Mouse (Mus musculus) embryonic facial prominence, embryonic 13.5 days (tissue): ENCODE measurements around the gene Atxn1. TPM values are rescaled to one million over a fixed set of nuclear protein-coding genes. Genes with fewer than 3 reads are reported as not detected.
A peak's percentile ranks its signal among the peaks of the same experiment; 100 is the strongest.

Experiments
- ATAC-seq: fragments of 200-750 bp; cut with Nextera tagmentation; 2 replicates; pipeline ENCODE4 v1.8.0; 2017; ENCODE audit warnings: low read depth; ENCODE audit not compliant: insufficient number of reproducible peaks, insufficient read depth, low FRiP score, low TSS enrichment
- H3K27ac ChIP-seq: fragments of 300-500 bp; sonication (generic); 2 replicates; pipeline ENCODE4 v1.5.1; 2015; ENCODE audit warnings: moderate library complexity, mild to moderate bottlenecking, inconsistent platforms
- H3K27me3 ChIP-seq: fragments of 300-500 bp; sonication (generic); 2 replicates; pipeline ENCODE4 v1.6.1; 2015; ENCODE audit warnings: mild to moderate bottlenecking, inconsistent platforms
- H3K36me3 ChIP-seq: fragments of 300-500 bp; sonication (generic); 2 replicates; pipeline ENCODE4 v1.6.1; 2015; ENCODE audit warnings: mild to moderate bottlenecking, inconsistent platforms
- H3K4me1 ChIP-seq: fragments of 300-500 bp; sonication (generic); 2 replicates; pipeline ENCODE4 v1.6.1; 2015; ENCODE audit warnings: inconsistent platforms
- H3K4me2 ChIP-seq: fragments of 300-500 bp; sonication (generic); 2 replicates; pipeline ENCODE4 v1.6.1; 2015; ENCODE audit warnings: moderate library complexity, mild to moderate bottlenecking, inconsistent platforms
- H3K4me3 ChIP-seq: fragments of 300-500 bp; sonication (generic); 2 replicates; pipeline ENCODE4 v1.5.1; 2015; ENCODE audit warnings: mild to moderate bottlenecking, inconsistent platforms
- H3K9ac ChIP-seq: fragments of 300-500 bp; sonication (generic); 2 replicates; pipeline ENCODE4 v1.6.1; 2015; ENCODE audit warnings: mild to moderate bottlenecking, inconsistent platforms
- H3K9me3 ChIP-seq: fragments of 300-500 bp; sonication (generic); 2 replicates; pipeline ENCODE4 v1.6.1; 2016; ENCODE audit warnings: inconsistent platforms
- WGBS: fragments of 180-500 bp; shearing (Covaris S2); methylation state at CpG from one replicate; pipeline ENCODE4 v1.1.7; 2015; ENCODE audit warnings: mixed read lengths; 5-methylcytosine and 5-hydroxymethylcytosine counted together
- polyA plus RNA-seq: library from polyadenylated mRNA; unstranded; fragments of >200 nt; fragmentation: Nextera tagmentation; extraction: Ambion mirVana; gene quantifications from 2 replicates; pipeline ENCODE4 v1.2.1, GENCODE M21; 2015

Atxn1 gene
- polyA plus RNA-seq, 1 experiment from 2014 or later = 5.5 TPM

GRCm38 (mm10) chr13:45607946-45608345, 356.9 kb downstream of the Atxn1 start:
- Histone ChIP-seq H3K9me3 (no peaks in the 10 kb centered on the region), H3K4me3 (no peak overlapping the region), H3K9ac (no peak overlapping the region), H3K4me2 (no peak overlapping the region), H3K4me1 (0 out of 2 replicates have a peak, but pooled peaks cover 3% of the 10 kb centered on the region), H3K27me3 (no peaks in the 10 kb centered on the region), H3K36me3 (no peaks in the 10 kb centered on the region), H3K27ac (no peak overlapping the region)
- WGBS = 69% methylated on average over 2 of the region's 2 CpGs
- no peak for ATAC-seq

- no peaks in the 10 kb centered on the region for H3K9me3 ChIP-seq
These were observed 361.2 kb downstream of the Atxn1 start for GRCm38 (mm10) chr13:45603636-45604035.

GRCm38 (mm10) chr13:45600443-45600842, 364.4 kb downstream of the Atxn1 start:
- Histone ChIP-seq H3K27me3 (no peaks in the 10 kb centered on the region), H3K9ac (no peak overlapping the region), H3K4me3 (no peak overlapping the region), H3K27ac (no peak overlapping the region), H3K9me3 (no peaks in the 10 kb centered on the region), H3K4me1 (0 out of 2 replicates have a peak, but pooled peaks cover 3% of the 10 kb centered on the region), H3K36me3 (no peaks in the 10 kb centered on the region), H3K4me2 (no peak overlapping the region)
- ATAC-seq = no peak
- WGBS = 67% methylated on average over 6 of the region's 6 CpGs

More at GRCm38 (mm10) chr13:45603636-45604035, 361.2 kb downstream of the Atxn1 start:
- Histone ChIP-seq H3K27me3 (no peaks in the 10 kb centered on the region), H3K9ac (no peak overlapping the region), H3K36me3 (no peaks in the 10 kb centered on the region), H3K27ac (no peak overlapping the region), H3K4me1 (0 out of 2 replicates have a peak, but pooled peaks cover 3% of the 10 kb centered on the region), H3K4me3 (no peak overlapping the region), H3K4me2 (no peak overlapping the region)
- 81% methylated on average over 6 of the region's 6 CpGs for WGBS
- no peak for ATAC-seq

DNA sequence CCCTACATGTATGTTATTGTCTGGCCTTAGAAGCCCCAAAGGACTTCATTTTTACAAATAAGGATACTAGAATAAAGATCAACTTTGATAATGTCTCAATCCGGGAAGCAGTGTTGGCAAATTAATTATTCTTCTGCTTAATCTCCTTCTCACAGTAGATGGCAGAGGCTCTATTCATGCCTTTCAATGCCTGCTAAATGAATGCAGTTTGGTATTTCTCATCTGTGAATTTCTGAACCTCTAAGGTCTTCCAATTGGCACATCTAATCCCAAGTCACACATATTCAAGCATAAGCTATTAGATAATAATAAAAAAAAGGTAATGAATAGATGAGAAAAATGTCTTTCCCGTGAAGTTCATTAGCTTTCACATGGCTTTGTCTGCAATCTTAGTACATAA, 365.0 kb downstream of the Atxn1 start:
- Histone ChIP-seq H3K4me3 (no peak overlapping the region), H3K4me1 (0 out of 2 replicates have a peak, but pooled peaks cover 6% of the 10 kb centered on the region), H3K4me2 (no peak overlapping the region), H3K9ac (no peak overlapping the region), H3K27ac (no peak overlapping the region), H3K36me3 (no peaks in the 10 kb centered on the region), H3K9me3 (no peaks in the 10 kb centered on the region), H3K27me3 (no peaks in the 10 kb centered on the region)
- no peak for ATAC-seq
- WGBS = 87% methylated on average over 2 of the region's 2 CpGs

GRCm38 (mm10) chr13:45595416-45595815, 369.4 kb downstream of the Atxn1 start:
- Histone ChIP-seq H3K9me3 (no peaks in the 10 kb centered on the region), H3K4me2 (no peak overlapping the region), H3K27ac (no peak overlapping the region), H3K4me1 (0 out of 2 replicates have a peak, but pooled peaks cover 7% of the 10 kb centered on the region), H3K4me3 (no peak overlapping the region), H3K36me3 (no peaks in the 10 kb centered on the region), H3K27me3 (no peaks in the 10 kb centered on the region), H3K9ac (no peak overlapping the region)
- no peak for ATAC-seq
- WGBS = 79% methylated on average over 7 of the region's 7 CpGs

DNA sequence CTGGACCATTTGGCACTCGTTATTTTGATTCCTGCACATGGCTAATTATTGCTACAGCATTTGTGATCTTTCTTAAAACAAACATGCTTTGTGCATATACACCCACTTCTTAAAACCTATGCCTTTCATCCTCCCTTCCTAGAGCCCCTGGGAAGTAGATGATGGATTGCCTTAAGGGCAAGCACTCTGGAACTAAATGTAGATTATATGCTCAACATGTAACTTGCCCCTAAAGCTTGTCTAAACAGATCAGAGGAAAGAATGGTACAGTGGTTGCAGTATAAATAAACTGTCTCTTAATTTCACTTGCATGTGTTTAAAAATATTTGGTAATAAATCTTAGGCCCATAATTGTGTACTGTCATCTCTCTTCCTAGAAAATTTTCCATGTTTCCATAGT, 370.9 kb downstream of the Atxn1 start:
- H3K4me2 ChIP-seq = no peak overlapping the region

GRCm38 (mm10) chr13:45590898-45591297, 373.9 kb downstream of the Atxn1 start:
- Histone ChIP-seq H3K4me2 (no peak overlapping the region), H3K27me3 (no peaks in the 10 kb centered on the region), H3K9ac (no peak overlapping the region), H3K27ac (no peak overlapping the region), H3K36me3 (no peaks in the 10 kb centered on the region), H3K9me3 (no peaks in the 10 kb centered on the region), H3K4me3 (no peak overlapping the region), H3K4me1 (0 out of 2 replicates have a peak, but pooled peaks cover 7% of the 10 kb centered on the region)
- ATAC-seq = no peak

More for the DNA sequence above, 370.9 kb downstream of the Atxn1 start:
- no peak for ATAC-seq
- Histone ChIP-seq H3K9ac (no peak overlapping the region), H3K27me3 (no peaks in the 10 kb centered on the region), H3K4me3 (no peak overlapping the region), H3K9me3 (no peaks in the 10 kb centered on the region), H3K36me3 (no peaks in the 10 kb centered on the region), H3K27ac (no peak overlapping the region), H3K4me1 (0 out of 2 replicates have a peak, but pooled peaks cover 7% of the 10 kb centered on the region)
- 38% methylated on average over 1 of the region's 1 CpGs for WGBS

DNA sequence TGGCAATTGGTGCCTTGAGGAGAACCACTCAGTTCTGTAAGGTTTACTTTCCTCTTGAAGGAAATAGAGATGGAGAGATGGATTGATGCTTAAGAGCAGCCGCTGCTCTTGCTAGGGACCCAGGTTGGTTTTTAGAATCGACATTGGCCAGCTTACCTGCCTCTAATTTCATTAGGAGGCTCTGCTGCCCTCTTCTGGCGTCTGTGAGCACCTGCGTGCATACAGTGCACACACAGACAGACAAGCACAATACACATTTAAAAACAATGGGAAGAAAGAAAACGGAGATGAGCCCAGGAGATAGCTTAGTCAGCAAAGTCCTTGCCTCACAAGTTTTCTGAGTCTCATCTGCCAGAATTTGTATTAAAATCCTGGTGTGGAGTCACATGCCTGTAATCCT, 381.7 kb downstream of the Atxn1 start:
- WGBS = 82% methylated on average over 5 of the region's 5 CpGs
- no peak for ATAC-seq
- no peak overlapping the region for H3K9ac ChIP-seq
- no peaks in the 10 kb centered on the region for H3K27me3 ChIP-seq
- peaks cover 10% of the 10 kb centered on the region; the same call in 1 of the 2 replicates for H3K4me1 ChIP-seq
- H3K4me2 ChIP-seq = no peak overlapping the region
- no peaks in the 10 kb centered on the region for H3K9me3 ChIP-seq
- H3K4me3 ChIP-seq = no peak overlapping the region
- peak overlapping the region; percentile 57 for H3K27ac ChIP-seq
- no peaks in the 10 kb centered on the region for H3K36me3 ChIP-seq

- 31% methylated on average over 12 of the region's 12 CpGs for WGBS
- peak overlapping the region; percentile 69; the same call in 1 of the 2 replicates for H3K27ac ChIP-seq
- no peaks in the 10 kb centered on the region for H3K9me3 ChIP-seq
- no peaks in the 10 kb centered on the region for H3K27me3 ChIP-seq
- H3K4me3 ChIP-seq = no peak overlapping the region
- peak overlapping the region; percentile 37 for H3K4me2 ChIP-seq
- no peak for ATAC-seq
- no peaks in the 10 kb centered on the region for H3K36me3 ChIP-seq
- H3K4me1 ChIP-seq = peaks cover 10% of the 10 kb centered on the region; the same call in 1 of the 2 replicates
- no peak overlapping the region for H3K9ac ChIP-seq
These were observed 382.5 kb downstream of the Atxn1 start for GRCm38 (mm10) chr13:45582294-45582693.

- H3K36me3 ChIP-seq = no peaks in the 10 kb centered on the region
- no peaks in the 10 kb centered on the region for H3K9me3 ChIP-seq
- 84% methylated on average over 3 of the region's 3 CpGs for WGBS
- H3K27ac ChIP-seq = no peak overlapping the region
- H3K4me3 ChIP-seq = no peak overlapping the region
- ATAC-seq = no peak
- peaks cover 15% of the 10 kb centered on the region for H3K4me1 ChIP-seq
- no peaks in the 10 kb centered on the region for H3K27me3 ChIP-seq
- no peak overlapping the region for H3K9ac ChIP-seq
- H3K4me2 ChIP-seq = no peak overlapping the region
These were observed 385.1 kb downstream of the Atxn1 start for GRCm38 (mm10) chr13:45579751-45580150.

GRCm38 (mm10) chr13:45577784-45578183, 387.0 kb downstream of the Atxn1 start:
- Histone ChIP-seq H3K36me3 (no peaks in the 10 kb centered on the region), H3K27ac (peak overlapping the region; percentile 11; the same call in 1 of the 2 replicates), H3K9me3 (no peaks in the 10 kb centered on the region), H3K27me3 (no peaks in the 10 kb centered on the region), H3K9ac (no peak overlapping the region), H3K4me3 (no peak overlapping the region), H3K4me2 (no peak overlapping the region), H3K4me1 (peaks cover 12% of the 10 kb centered on the region)
- WGBS = 49% methylated on average over 2 of the region's 2 CpGs
- ATAC-seq = no peak

GRCm38 (mm10) chr13:45577366-45577765, 387.4 kb downstream of the Atxn1 start:
- H3K9ac ChIP-seq = no peak overlapping the region
- H3K36me3 ChIP-seq = no peaks in the 10 kb centered on the region
- peaks cover 8% of the 10 kb centered on the region for H3K4me1 ChIP-seq
- no peaks in the 10 kb centered on the region for H3K27me3 ChIP-seq
- no peaks in the 10 kb centered on the region for H3K9me3 ChIP-seq
- no peak for ATAC-seq
- no peak overlapping the region for H3K4me2 ChIP-seq
- WGBS = 73% methylated on average over 5 of the region's 5 CpGs
- no peak overlapping the region for H3K4me3 ChIP-seq
- peak overlapping the region; percentile 11; the same call in 1 of the 2 replicates for H3K27ac ChIP-seq
